Mouse (Mus musculus): ENCODE measurements around the gene Slc2a5. TPM values are rescaled to one million over a fixed set of nuclear protein-coding genes. Genes with fewer than 3 reads are reported as not detected.

The Slc2a5 gene
- 2.2 TPM in 2 replicates for polyA plus RNA-seq (2011; ENCODE audit: insufficient read depth, insufficient read length, low read depth, missing spikeins)

DNA sequence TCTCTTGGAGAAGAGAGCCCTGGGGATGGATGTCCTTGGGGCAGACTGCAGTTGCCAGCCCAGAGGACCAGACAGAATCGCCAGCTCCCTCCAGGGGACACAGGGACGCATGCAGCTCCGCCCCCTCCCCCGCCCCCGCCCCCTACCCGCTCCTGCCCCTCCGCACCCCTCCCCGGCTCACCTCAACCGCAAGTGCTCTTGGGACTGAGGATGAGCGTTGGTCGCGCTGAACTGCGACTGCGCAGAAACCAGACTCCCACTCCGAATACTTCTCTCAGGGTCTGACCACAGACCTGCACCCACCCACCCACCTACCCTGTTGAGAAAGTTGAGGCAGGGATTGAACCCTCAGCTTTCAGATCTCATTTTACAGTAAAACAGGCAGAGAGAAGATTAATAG is at the start of gene Slc2a5:
TSS of gene Slc2a5 (plus strand) at position 229 of the 400 bp plus-strand sequence.
- no peaks in the 10 kb centered on the region for H3K36me3 ChIP-seq (ENCODE audit: control insufficient read depth, insufficient read depth, low read length, poor library complexity, severe bottlenecking)
- no peaks in the 10 kb centered on the region for H3K9me3 ChIP-seq (replicated peaks; ENCODE audit: control insufficient read depth, insufficient read depth, low read length, poor library complexity, severe bottlenecking)
- H3K9ac ChIP-seq (ENCODE audit: low read depth, poor library complexity, severe bottlenecking) = peak within 1 kb of the TSS; percentile 50
- no peak for TF ChIP-seq CTCF (IDR thresholded peaks at IDR 0.05; ENCODE audit: low read depth, low read length)
- TF ChIP-seq POLR2A (IDR thresholded peaks at IDR 0.05; ENCODE audit: insufficient read depth, low read length) = peak; percentile 61
- H3K4me1 ChIP-seq (ENCODE audit: control insufficient read depth, insufficient read depth, low read length) = peaks cover 2% of the 10 kb centered on the region
- H3K4me3 ChIP-seq (ENCODE audit: low read depth, low read length) = peak within 1 kb of the TSS; percentile 51
- H3K27me3 ChIP-seq (ENCODE audit: control insufficient read depth, insufficient read depth, low read length, poor library complexity, severe bottlenecking) = no peaks in the 10 kb centered on the region
- 0 out of 2 replicates have a peak within 1 kb of the TSS, but pooled peaks have one; percentile 42 for H3K27ac ChIP-seq (ENCODE audit: insufficient read depth, low read length)

DNA sequence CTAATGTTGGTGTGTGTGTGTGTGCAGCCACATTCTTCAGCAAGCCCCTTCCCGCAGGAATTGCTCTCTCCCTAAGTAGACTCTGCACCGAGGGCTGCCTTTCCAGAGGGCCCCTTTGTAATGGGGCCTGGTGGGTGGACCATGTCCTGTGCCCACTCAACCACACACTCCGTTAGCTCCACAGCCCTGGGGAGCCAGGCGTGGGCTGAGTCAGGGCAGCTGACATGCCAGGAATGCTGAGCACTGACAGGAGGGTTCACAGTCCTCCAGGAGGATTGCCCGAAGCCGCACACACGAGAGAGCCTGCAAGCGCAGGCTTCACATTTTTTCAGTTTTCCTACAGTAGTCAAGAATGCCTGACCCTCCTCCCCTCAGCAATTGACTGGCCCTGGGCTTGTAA is 48.9 kb upstream of the Slc2a5 start:
- H3K27me3 ChIP-seq (ENCODE audit: control insufficient read depth, insufficient read depth, low read length, poor library complexity, severe bottlenecking) = no peaks in the 10 kb centered on the region
- TF ChIP-seq CTCF (IDR thresholded peaks at IDR 0.05; ENCODE audit: low read depth, low read length) (no peak), EP300 (IDR thresholded peaks at IDR 0.05; ENCODE audit: insufficient read depth, low read depth, low read length) (no peak), POLR2A (IDR thresholded peaks at IDR 0.05; ENCODE audit: insufficient read depth, low read length) (no peak)
- no peaks in the 10 kb centered on the region for H3K9me3 ChIP-seq (replicated peaks; ENCODE audit: control insufficient read depth, insufficient read depth, low read length, poor library complexity, severe bottlenecking)
- peaks cover 2% of the 10 kb centered on the region for H3K4me1 ChIP-seq (ENCODE audit: control insufficient read depth, insufficient read depth, low read length)
- no peak overlapping the region for H3K27ac ChIP-seq (ENCODE audit: insufficient read depth, low read length)
- H3K4me3 ChIP-seq (ENCODE audit: low read depth, low read length) = no peak overlapping the region
- no peak overlapping the region for H3K9ac ChIP-seq (ENCODE audit: low read depth, poor library complexity, severe bottlenecking)
- peaks cover 30% of the 10 kb centered on the region for H3K36me3 ChIP-seq (ENCODE audit: control insufficient read depth, insufficient read depth, low read length, poor library complexity, severe bottlenecking)

DNA sequence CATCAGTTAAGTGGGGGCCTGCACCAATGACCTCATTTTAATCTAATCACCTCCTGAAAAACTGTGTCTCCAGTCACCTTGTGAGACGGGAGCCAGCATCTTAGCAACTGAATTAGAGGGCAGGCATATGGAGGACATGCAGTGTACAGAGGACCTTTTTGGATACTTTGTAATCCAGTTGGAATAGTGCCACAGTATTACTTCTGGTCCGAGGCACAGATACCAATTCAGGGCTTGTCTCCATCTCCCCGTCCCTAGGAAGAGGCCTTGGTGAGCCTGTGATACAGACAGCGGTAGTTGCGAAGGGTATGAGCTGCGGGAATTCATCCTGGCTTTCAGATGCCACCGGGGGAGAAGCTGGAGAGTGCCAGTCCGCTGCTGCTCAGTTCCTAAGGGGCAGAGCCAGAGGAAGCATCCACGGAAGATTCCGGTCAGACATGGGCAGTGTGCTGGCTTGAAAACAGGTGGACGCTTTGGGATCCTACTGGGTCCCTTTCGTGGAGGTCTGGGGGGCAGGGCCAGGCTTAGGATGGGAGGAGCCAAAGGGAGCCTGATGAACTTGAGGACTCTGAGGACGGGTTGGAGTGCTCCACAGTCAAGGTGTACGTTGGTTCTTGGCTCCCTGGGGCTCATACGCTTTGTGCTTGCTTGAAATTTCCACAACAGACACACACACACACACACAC is 46.5 kb upstream of the Slc2a5 start:
- H3K4me1 ChIP-seq (ENCODE audit: control insufficient read depth, insufficient read depth, low read length) = peaks cover 4% of the 10 kb centered on the region
- no peak overlapping the region for H3K9ac ChIP-seq (ENCODE audit: low read depth, poor library complexity, severe bottlenecking)
- no peaks in the 10 kb centered on the region for H3K27me3 ChIP-seq (ENCODE audit: control insufficient read depth, insufficient read depth, low read length, poor library complexity, severe bottlenecking)
- peaks cover 16% of the 10 kb centered on the region for H3K36me3 ChIP-seq (ENCODE audit: control insufficient read depth, insufficient read depth, low read length, poor library complexity, severe bottlenecking)
- H3K4me3 ChIP-seq (ENCODE audit: low read depth, low read length) = no peak overlapping the region
- H3K27ac ChIP-seq (ENCODE audit: insufficient read depth, low read length) = no peak overlapping the region
- TF ChIP-seq POLR2A (IDR thresholded peaks at IDR 0.05; ENCODE audit: insufficient read depth, low read length) = no peak
- no peak for TF ChIP-seq EP300 (IDR thresholded peaks at IDR 0.05; ENCODE audit: insufficient read depth, low read depth, low read length)
- H3K9me3 ChIP-seq (replicated peaks; ENCODE audit: control insufficient read depth, insufficient read depth, low read length, poor library complexity, severe bottlenecking) = no peaks in the 10 kb centered on the region

DNA sequence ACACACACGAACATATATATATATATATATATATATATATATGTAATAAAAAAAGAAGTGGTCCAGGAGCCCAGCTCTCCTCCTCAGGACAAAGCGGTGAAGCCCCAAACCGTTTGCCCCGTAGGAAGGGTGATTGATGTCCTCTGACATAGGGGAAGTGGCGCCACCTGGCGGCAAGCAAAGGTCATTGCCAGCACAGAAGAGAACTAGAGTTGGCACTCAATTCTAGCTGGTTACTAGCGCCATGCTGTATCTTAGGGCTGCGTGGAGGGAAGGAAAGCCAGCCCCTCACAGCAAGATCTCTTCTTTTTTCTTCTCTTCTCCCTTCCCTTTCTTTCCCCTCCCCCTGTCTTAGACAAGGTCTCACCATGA is 46.0 kb upstream of the Slc2a5 start:
- Histone ChIP-seq H3K9ac (ENCODE audit: low read depth, poor library complexity, severe bottlenecking) (no peak overlapping the region), H3K4me3 (ENCODE audit: low read depth, low read length) (no peak overlapping the region), H3K9me3 (replicated peaks; ENCODE audit: control insufficient read depth, insufficient read depth, low read length, poor library complexity, severe bottlenecking) (no peaks in the 10 kb centered on the region), H3K27ac (ENCODE audit: insufficient read depth, low read length) (no peak overlapping the region), H3K4me1 (ENCODE audit: control insufficient read depth, insufficient read depth, low read length) (peaks cover 4% of the 10 kb centered on the region), H3K36me3 (ENCODE audit: control insufficient read depth, insufficient read depth, low read length, poor library complexity, severe bottlenecking) (peaks cover 10% of the 10 kb centered on the region), H3K27me3 (ENCODE audit: control insufficient read depth, insufficient read depth, low read length, poor library complexity, severe bottlenecking) (no peaks in the 10 kb centered on the region)
- peak; percentile 96 for TF ChIP-seq CTCF (IDR thresholded peaks at IDR 0.05; ENCODE audit: low read depth, low read length)
- no peak for TF ChIP-seq EP300 (IDR thresholded peaks at IDR 0.05; ENCODE audit: insufficient read depth, low read depth, low read length)
- no peak for TF ChIP-seq POLR2A (IDR thresholded peaks at IDR 0.05; ENCODE audit: insufficient read depth, low read length)

DNA sequence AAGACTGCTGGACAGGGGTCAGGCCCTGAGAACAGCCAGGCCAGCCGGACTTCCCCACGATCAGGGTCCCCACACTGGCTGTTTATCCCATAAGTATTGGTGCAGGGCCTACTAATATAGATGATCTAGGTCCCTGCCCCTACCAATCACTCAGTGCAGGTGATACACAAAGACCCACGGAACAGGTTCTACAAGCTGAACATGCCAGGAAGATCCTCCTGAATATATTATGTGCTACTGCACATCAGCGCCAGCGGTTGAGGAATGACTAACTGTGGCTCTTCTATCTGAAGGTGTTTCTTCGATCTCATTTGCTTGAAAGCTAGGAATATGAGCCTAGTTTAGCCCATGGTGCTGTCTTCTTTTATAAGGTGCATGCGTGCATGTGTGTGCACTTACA is 43.7 kb upstream of the Slc2a5 start:
- H3K36me3 ChIP-seq (ENCODE audit: control insufficient read depth, insufficient read depth, low read length, poor library complexity, severe bottlenecking) = no peaks in the 10 kb centered on the region
- no peaks in the 10 kb centered on the region for H3K9me3 ChIP-seq (replicated peaks; ENCODE audit: control insufficient read depth, insufficient read depth, low read length, poor library complexity, severe bottlenecking)
- peak overlapping the region; percentile 28; the same call in 1 of the 2 replicates for H3K27ac ChIP-seq (ENCODE audit: insufficient read depth, low read length)
- no peak overlapping the region for H3K4me3 ChIP-seq (ENCODE audit: low read depth, low read length)
- H3K4me1 ChIP-seq (ENCODE audit: control insufficient read depth, insufficient read depth, low read length) = peaks cover 4% of the 10 kb centered on the region
- H3K27me3 ChIP-seq (ENCODE audit: control insufficient read depth, insufficient read depth, low read length, poor library complexity, severe bottlenecking) = no peaks in the 10 kb centered on the region
- no peak overlapping the region for H3K9ac ChIP-seq (ENCODE audit: low read depth, poor library complexity, severe bottlenecking)
- TF ChIP-seq EP300 (IDR thresholded peaks at IDR 0.05; ENCODE audit: insufficient read depth, low read depth, low read length) (no peak), POLR2A (IDR thresholded peaks at IDR 0.05; ENCODE audit: insufficient read depth, low read length) (no peak), CTCF (IDR thresholded peaks at IDR 0.05; ENCODE audit: low read depth, low read length) (no peak)

DNA sequence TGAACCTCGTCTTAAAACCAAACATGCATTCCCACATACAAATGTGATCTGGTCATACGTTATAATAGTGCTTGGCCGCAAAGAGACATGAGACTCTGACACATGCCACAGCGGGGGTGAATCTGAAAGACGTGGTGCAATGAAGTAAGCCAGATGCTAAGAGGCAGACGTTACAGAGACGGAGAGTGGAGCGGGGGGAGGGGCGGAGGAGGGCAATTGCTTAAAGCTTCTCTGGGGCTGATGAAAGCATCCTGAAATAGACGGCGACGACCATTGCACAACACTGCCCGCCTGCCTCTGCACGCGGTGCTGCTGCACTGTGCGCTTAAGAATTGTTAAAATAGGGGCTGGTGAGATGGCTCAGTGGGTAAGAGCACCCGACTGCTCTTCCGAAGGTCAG is 42.9 kb upstream of the Slc2a5 start:
- H3K4me3 ChIP-seq (ENCODE audit: low read depth, low read length) = no peak overlapping the region
- H3K27me3 ChIP-seq (ENCODE audit: control insufficient read depth, insufficient read depth, low read length, poor library complexity, severe bottlenecking) = no peaks in the 10 kb centered on the region
- no peaks in the 10 kb centered on the region for H3K9me3 ChIP-seq (replicated peaks; ENCODE audit: control insufficient read depth, insufficient read depth, low read length, poor library complexity, severe bottlenecking)
- H3K36me3 ChIP-seq (ENCODE audit: control insufficient read depth, insufficient read depth, low read length, poor library complexity, severe bottlenecking) = no peaks in the 10 kb centered on the region
- H3K27ac ChIP-seq (ENCODE audit: insufficient read depth, low read length) = peak overlapping the region; percentile 18; the same call in 1 of the 2 replicates
- H3K9ac ChIP-seq (ENCODE audit: low read depth, poor library complexity, severe bottlenecking) = no peak overlapping the region
- peaks cover 4% of the 10 kb centered on the region for H3K4me1 ChIP-seq (ENCODE audit: control insufficient read depth, insufficient read depth, low read length)
- TF ChIP-seq EP300 (IDR thresholded peaks at IDR 0.05; ENCODE audit: insufficient read depth, low read depth, low read length) (no peak), CTCF (IDR thresholded peaks at IDR 0.05; ENCODE audit: low read depth, low read length) (no peak), POLR2A (IDR thresholded peaks at IDR 0.05; ENCODE audit: insufficient read depth, low read length) (no peak)

Data from ES-Bruce4 (cell line).